Mouse (Mus musculus) kidney, postnatal 0 days (tissue): ENCODE measurements around the gene Chrm3. TPM values are rescaled to one million over a fixed set of nuclear protein-coding genes. Genes with fewer than 3 reads are reported as not detected.

ENCODE experiments used
- ATAC-seq: fragments of 200-750 bp; cut with Nextera tagmentation; replicated peaks from 2 replicates; pipeline ENCODE4 v1.8.0; 2017; ENCODE audit warnings: low read depth, moderate number of reproducible peaks, moderate TSS enrichment, moderate library complexity; ENCODE audit not compliant: low FRiP score
- DNase-seq: peaks from one replicate; pipeline ENCODE4 v3.0.0-alpha.2; 2016; ENCODE audit warnings: low spot score
- H3K27ac ChIP-seq: fragments of 300-500 bp; sonication (generic); 2 replicates; pipeline ENCODE4 v1.5.1; 2014; ENCODE audit warnings: mild to moderate bottlenecking
- H3K27me3 ChIP-seq: fragments of 300-500 bp; sonication (generic); 2 replicates; pipeline ENCODE4 v1.6.1; 2014; ENCODE audit warnings: low read length, mixed read lengths; ENCODE audit not compliant: insufficient read depth
- H3K36me3 ChIP-seq: fragments of 300-500 bp; sonication (generic); 2 replicates; pipeline ENCODE4 v1.6.1; 2014; ENCODE audit warnings: low read length, mixed read lengths; ENCODE audit not compliant: insufficient read depth
- H3K4me1 ChIP-seq: fragments of 300-500 bp; sonication (generic); replicated peaks from 2 replicates; pipeline ENCODE4 v1.6.1; 2014; ENCODE audit warnings: antibody characterized with exemption, low read length, mixed read lengths; ENCODE audit not compliant: insufficient read depth
- H3K4me2 ChIP-seq: fragments of 300-500 bp; sonication (generic); 2 replicates; pipeline ENCODE4 v1.6.1; 2014; ENCODE audit warnings: mild to moderate bottlenecking, low read length, moderate library complexity, mixed read lengths
- H3K4me3 ChIP-seq: fragments of 300-500 bp; sonication (generic); replicated peaks from 2 replicates; pipeline ENCODE4 v1.5.1; 2014; ENCODE audit warnings: low read depth, low read length
- H3K9ac ChIP-seq: fragments of 300-500 bp; sonication (generic); 2 replicates; pipeline ENCODE4 v1.6.1; 2014; ENCODE audit warnings: low read depth, low read length
- H3K9me3 ChIP-seq: fragments of 300-500 bp; sonication (generic); replicated peaks from 2 replicates; pipeline ENCODE4 v1.6.1; 2016; ENCODE audit warnings: low read length, inconsistent platforms, mixed read lengths
- CTCF ChIP-seq: IDR thresholded peaks from 2 replicates; pipeline ENCODE4 v1.5.1; 2016; ENCODE audit warnings: antibody characterized with exemption, low read depth, mild to moderate bottlenecking, moderate library complexity
- WGBS: fragments of 180-500 bp; shearing (Covaris S2); extraction: QIAGEN DNeasy Blood & Tissue Kit; methylation state at CpG from one replicate; pipeline ENCODE4 v1.1.7; 2014; 5-methylcytosine and 5-hydroxymethylcytosine counted together
- polyA plus RNA-seq: library from polyadenylated mRNA; unstranded; fragments of >200 nt; fragmentation: Nextera tagmentation; extraction: Ambion mirVana; gene quantifications from 2 replicates; pipeline ENCODE4 v1.2.1, GENCODE M21; 2015

Gene Chrm3
- polyA plus RNA-seq, 1 experiment from 2014 or later = 0.75 TPM

DNA sequence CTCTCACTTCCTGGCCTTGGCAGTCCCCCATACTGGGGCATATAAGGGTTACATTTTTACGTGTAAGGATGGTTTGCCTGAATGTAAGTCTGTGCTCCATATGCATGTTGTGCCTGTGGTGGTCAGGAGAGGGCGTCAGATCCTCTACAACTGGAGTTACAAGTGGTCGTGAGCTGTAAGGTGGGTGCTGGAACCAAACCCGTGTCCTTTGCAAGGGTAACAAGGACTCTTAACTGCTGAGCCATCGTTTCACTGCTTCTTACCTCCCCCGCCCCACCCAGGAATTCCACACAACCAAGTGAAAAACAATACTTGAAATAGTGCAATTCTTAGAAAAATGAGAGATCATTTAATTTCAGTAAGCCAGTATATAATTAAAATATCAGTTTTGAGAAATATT is 330.7 kb downstream of the Chrm3 start:
- ATAC-seq = no peak
- H3K9ac ChIP-seq = no peak overlapping the region
- 80% methylated on average over 6 of the region's 6 CpGs for WGBS

DNA sequence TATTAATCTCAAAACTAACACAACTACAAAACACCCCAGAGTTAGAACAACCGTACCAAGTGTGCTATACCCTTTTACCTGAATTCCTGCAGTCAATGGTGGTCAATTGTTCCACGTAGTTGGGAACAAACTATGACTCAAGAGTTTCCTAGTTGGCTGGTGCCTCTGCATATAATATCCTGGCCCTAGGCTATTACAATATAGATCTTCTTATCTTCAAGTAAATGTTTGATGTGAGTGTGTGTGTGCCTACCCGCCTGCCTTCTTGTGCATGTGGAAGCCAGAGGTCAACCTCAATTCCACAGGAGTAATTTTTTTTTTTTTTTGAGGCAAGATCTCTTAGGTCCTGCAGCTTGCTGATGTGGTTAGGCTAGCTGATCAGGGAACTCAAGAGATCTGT is 335.5 kb downstream of the Chrm3 start:
- H3K4me1 ChIP-seq = no peaks in the 10 kb centered on the region
- ATAC-seq (no peak), DNase-seq (no peak)
- H3K36me3 ChIP-seq = no peaks in the 10 kb centered on the region
- no peaks in the 10 kb centered on the region for H3K27me3 ChIP-seq
- TF ChIP-seq CTCF = no peak
- no peaks in the 10 kb centered on the region for H3K9me3 ChIP-seq
- H3K4me2 ChIP-seq = no peak overlapping the region
- 85% methylated on average over 3 of the region's 3 CpGs for WGBS
- H3K27ac ChIP-seq = no peak overlapping the region
- no peak overlapping the region for H3K4me3 ChIP-seq
- no peak overlapping the region for H3K9ac ChIP-seq

More for the DNA sequence above, 330.7 kb downstream of the Chrm3 start:
- H3K27me3 ChIP-seq = no peaks in the 10 kb centered on the region
- no peak for DNase-seq
- no peaks in the 10 kb centered on the region for H3K36me3 ChIP-seq
- H3K9me3 ChIP-seq = no peaks in the 10 kb centered on the region
- no peak overlapping the region for H3K27ac ChIP-seq
- no peak for TF ChIP-seq CTCF
- no peaks in the 10 kb centered on the region for H3K4me1 ChIP-seq
- H3K4me2 ChIP-seq = no peak overlapping the region
- H3K4me3 ChIP-seq = no peak overlapping the region

DNA sequence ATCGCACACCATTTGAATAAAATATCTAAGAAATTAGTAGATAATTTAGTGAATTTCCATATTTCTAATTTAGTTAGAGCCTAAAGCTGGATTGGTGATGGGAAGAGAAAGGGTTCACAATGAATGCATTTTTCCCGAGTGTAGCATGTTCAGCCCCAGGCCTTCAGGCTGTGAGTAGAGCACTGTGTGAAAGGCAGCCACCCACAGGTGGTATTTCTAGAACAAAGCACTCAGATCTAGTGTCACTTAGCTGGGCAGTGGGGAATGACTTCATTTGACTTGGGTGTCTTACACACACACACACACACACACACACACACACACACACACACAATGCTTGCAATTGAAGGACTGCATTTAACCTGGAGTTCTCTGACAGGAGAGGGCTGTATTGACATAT is 337.5 kb downstream of the Chrm3 start:
- Histone ChIP-seq H3K27ac (no peak overlapping the region), H3K4me2 (no peak overlapping the region), H3K9ac (no peak overlapping the region), H3K27me3 (no peaks in the 10 kb centered on the region), H3K36me3 (no peaks in the 10 kb centered on the region), H3K9me3 (no peaks in the 10 kb centered on the region), H3K4me1 (no peaks in the 10 kb centered on the region), H3K4me3 (no peak overlapping the region)
- ATAC-seq (no peak), DNase-seq (no peak)
- no peak for TF ChIP-seq CTCF
- WGBS = 85% methylated on average over 2 of the region's 2 CpGs

DNA sequence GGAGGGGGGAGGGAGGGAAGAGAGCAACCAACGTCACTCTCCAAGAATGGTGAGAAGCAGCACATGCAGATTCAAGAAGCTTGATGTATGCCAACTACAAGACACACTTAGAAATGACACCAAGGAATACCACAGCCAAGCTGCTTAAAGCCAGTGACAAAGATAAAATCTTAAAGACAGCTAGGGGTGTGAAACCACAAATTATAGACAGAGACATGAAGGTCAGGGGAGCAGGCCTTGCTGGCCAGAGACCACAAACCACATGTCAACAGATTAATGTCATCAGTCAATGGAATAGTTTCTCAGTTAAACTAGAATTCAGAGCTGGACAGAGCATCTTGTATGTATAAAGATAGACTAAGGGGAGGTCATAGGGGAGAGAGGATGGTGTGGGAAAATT is 341.4 kb downstream of the Chrm3 start:
- H3K4me2 ChIP-seq = no peak overlapping the region
- ATAC-seq (no peak), DNase-seq (no peak)
- no peaks in the 10 kb centered on the region for H3K4me1 ChIP-seq
- no peaks in the 10 kb centered on the region for H3K9me3 ChIP-seq
- no peak overlapping the region for H3K4me3 ChIP-seq
- TF ChIP-seq CTCF = no peak
- 59% methylated on average over 1 of the region's 1 CpGs for WGBS
- no peak overlapping the region for H3K27ac ChIP-seq
- H3K9ac ChIP-seq = no peak overlapping the region
- H3K36me3 ChIP-seq = no peaks in the 10 kb centered on the region
- H3K27me3 ChIP-seq = no peaks in the 10 kb centered on the region

DNA sequence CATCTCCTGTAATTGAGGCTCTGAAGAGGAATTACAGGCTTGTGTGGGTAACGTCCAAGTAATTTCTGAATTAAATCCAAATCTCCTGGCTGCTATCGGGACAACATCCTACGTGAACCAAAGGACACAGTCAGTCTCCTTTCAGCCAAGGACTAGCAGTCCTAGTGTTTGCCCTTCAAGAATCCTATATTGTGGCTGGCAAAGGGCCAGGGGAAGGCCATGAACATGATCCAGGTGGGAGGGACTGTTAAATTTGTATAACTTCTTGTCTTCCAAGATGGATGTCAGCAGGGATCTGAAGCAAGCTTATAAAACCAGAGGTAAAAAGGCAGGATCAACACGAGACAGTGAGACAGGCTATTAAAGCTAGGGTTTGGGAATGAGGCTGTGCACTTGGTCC is 357.7 kb downstream of the Chrm3 start:
- WGBS = 55% methylated on average over 4 of the region's 4 CpGs
- ATAC-seq (no peak), DNase-seq (no peak)
- H3K27me3 ChIP-seq = no peaks in the 10 kb centered on the region
- no peak overlapping the region for H3K4me2 ChIP-seq
- no peaks in the 10 kb centered on the region for H3K36me3 ChIP-seq
- no peak overlapping the region for H3K4me3 ChIP-seq
- no peaks in the 10 kb centered on the region for H3K9me3 ChIP-seq
- H3K27ac ChIP-seq = no peak overlapping the region
- H3K4me1 ChIP-seq = no peaks in the 10 kb centered on the region
- TF ChIP-seq CTCF = no peak
- no peak overlapping the region for H3K9ac ChIP-seq

DNA sequence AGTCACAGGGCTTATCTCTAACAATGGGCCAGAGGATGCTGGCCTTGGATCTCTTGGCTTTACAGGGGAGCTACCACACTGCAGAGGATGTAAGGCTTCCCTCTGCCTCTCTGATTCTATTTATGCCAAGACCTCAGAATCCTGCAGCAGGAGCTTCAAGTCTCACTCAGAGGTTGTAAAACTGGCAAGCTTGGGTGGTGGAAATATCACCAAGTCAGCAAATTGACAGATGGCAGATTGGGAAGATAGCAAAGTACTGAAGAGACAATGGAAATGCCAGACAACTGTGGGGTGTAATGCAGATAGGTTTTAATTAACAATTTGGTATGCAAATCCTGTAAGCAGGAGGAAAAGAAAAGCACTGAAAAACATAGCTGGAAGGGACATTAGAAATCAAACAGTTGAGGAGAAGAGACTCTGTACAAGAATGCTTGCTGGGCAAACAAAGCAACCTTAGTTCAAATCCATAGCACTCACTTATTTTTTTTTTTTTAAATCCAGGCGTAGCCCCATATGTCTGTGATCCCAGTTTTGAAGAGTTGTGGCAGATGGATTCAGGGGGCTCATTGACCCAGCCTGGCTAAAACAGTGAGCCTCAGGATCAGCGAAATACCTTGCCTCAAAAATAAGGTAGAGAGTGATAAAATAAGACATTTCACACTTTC is 362.9 kb downstream of the Chrm3 start:
- H3K9me3 ChIP-seq = no peaks in the 10 kb centered on the region
- 85% methylated on average over 2 of the region's 2 CpGs for WGBS
- no peak overlapping the region for H3K4me2 ChIP-seq
- ATAC-seq (no peak), DNase-seq (no peak)
- no peaks in the 10 kb centered on the region for H3K4me1 ChIP-seq
- no peak overlapping the region for H3K9ac ChIP-seq
- H3K4me3 ChIP-seq = no peak overlapping the region
- H3K27ac ChIP-seq = no peak overlapping the region
- H3K36me3 ChIP-seq = no peaks in the 10 kb centered on the region
- TF ChIP-seq CTCF = no peak
- H3K27me3 ChIP-seq = no peaks in the 10 kb centered on the region

DNA sequence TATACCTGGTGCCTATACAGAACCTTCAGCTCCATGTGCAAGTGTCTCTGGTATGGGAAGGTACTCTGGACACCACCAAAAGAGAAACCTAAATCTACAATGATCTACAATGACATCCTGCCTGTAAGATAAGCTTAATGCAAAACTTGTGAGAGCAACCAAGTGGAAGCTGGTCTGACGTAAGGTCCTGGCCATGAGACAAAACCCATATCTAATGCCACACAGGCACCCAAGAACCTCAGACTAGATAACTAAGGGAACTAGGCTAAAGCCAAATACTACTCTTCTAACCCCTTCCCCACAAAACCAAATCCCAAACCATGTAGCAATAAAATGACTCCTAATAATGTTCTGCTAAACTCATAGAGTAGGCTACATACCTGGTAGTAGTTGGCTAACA is 364.8 kb downstream of the Chrm3 start:
- H3K27me3 ChIP-seq = no peaks in the 10 kb centered on the region
- H3K4me1 ChIP-seq = no peaks in the 10 kb centered on the region
- no peak overlapping the region for H3K9ac ChIP-seq
- no peak overlapping the region for H3K4me3 ChIP-seq
- 96% methylated on average over 1 of the region's 1 CpGs for WGBS
- no peak for DNase-seq
- no peaks in the 10 kb centered on the region for H3K36me3 ChIP-seq
- no peak for ATAC-seq
- no peak for TF ChIP-seq CTCF
- no peak overlapping the region for H3K27ac ChIP-seq
- no peak overlapping the region for H3K4me2 ChIP-seq
- H3K9me3 ChIP-seq = no peaks in the 10 kb centered on the region
